Mouse (Mus musculus) bone marrow, adult 2 months (tissue): ENCODE measurements at regions not wholly inside any gene's neighbourhood (a gene's known extent, or its start where the extent isn't known, plus 50 kb on each side); places are given as distances from the start of the nearest gene placed in this dataset.

Source experiments
- CTCF ChIP-seq: fragments of 200-500 bp; IDR thresholded peaks from 2 replicates; pipeline ENCODE4 v1.5.1; 2011; ENCODE audit warnings: low read length, control low read depth; ENCODE audit not compliant: control insufficient read depth, insufficient read depth
- POLR2A ChIP-seq: fragments of 200-500 bp; IDR thresholded peaks from 2 replicates; pipeline ENCODE4 v1.6.1; 2011; ENCODE audit warnings: low read depth, mild to moderate bottlenecking, control low read depth, low read length, borderline replicate concordance; ENCODE audit not compliant: control insufficient read depth

DNA sequence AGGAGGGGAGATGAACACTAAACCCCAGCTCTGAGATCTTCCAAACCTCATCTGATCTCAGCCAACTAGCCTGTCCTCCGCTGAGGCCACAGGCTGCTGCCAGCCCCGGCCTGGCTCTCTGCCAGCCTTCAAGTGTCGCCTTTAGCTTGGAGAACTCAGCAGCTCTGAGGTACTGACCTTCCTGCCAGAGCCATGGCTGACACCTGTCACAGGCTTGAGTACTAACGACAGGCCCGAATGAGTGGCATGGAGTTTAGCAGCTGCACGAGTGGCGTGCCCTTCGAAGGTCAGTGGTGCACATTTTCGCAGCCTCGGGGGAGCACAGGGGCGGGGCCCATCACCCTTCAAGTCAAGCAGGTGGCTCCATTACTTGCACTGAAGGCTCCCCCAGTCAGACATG, 85.2 kb upstream of the Zfp703 start:
- TF ChIP-seq CTCF = no peak
- no peak for TF ChIP-seq POLR2A
